Mouse (Mus musculus) frontal cortex, postnatal 10 days (tissue): ENCODE measurements around the gene 2510009E07Rik.

Experiments
- DNase-seq, 2 experiments: peaks; one replicate each; pipeline ENCODE4 v3.0.0; 2022; ENCODE audit warnings: low spot score in 2 of 2, mixed read lengths in 1 of 2

Gene 2510009E07Rik

DNA sequence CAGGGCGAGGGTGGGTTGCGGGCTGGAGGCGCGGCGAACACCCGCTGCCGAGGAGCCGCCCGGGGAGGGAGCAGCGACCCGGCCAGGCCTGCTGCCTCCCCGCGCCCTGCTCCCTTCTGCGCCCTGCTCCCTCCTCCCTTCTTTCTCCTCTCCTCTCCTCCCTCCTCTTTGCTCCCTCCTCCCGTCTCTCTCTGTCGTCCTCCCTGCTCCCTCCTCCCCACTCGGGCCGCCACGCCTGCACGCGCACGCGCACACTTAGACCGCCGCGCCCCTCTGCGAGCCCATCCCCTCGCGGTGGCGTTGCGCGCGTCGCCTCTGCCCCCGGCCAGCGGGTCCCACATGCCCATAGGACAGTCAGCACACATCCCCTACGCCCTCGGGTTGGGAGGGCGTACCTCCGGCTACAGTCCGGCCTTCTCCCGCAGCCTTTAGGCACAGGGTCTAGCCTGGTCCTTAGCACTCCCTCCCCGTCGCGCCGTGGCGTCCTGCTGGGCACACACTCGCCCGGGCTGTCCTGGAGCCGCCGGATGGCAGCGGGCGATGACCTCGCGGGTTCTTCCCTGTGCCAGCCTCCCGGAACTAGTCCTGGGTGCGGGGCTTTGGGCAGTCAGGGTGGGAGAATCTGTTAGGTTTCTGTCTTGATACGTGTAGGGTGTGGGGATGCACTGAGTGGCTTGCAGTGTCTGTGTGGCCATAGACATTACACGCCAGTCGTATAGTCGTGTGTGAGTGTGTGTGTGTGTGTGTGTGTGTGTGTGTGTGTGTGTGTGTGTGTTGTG lies at the start of gene 2510009E07Rik:
Gene 2510009E07Rik, minus strand, starts transcription at position 203 of the 779 bp plus-strand sequence.
- DNase-seq = peak; percentile 84 to 90

DNA sequence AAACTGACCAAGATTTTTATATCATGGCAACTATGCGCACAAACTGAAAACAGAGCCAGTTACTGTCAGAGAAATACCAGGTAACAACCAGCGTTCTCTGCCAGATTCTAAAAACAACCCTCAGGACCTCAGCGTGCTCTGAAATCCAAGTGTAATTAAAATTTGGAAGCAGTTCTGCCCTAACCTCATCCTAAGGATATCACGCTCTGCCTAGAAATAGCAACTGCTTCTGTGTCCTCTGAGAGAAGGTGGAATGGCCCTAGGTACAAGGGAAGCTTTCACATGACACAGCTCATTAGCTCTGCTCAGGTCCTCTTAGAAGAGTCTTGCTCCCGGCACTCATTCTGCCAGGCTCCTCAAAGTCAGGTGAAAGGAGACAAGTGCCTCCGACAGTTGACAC lies 48.9 kb upstream of the 2510009E07Rik start:
- DNase-seq = no peak

DNA sequence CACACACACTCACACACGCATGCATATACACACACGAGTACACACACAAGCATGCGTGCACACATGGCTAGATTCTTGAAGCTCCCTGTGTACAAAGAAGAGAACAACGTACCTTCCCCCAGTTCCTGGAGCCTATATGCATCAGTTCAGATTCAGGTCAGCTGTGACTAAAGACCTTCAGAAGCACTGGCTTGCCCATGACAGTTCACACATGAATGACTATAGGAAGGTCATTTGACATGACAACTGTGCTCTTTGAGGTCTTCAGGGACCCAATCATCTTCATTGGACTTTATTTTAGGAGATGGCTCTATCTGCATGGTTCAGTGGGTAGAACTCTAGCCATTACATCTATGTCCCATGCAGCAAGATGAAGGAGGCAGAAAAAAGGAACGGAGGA lies 48.4 kb upstream of the 2510009E07Rik start:
- DNase-seq = no peak

DNA sequence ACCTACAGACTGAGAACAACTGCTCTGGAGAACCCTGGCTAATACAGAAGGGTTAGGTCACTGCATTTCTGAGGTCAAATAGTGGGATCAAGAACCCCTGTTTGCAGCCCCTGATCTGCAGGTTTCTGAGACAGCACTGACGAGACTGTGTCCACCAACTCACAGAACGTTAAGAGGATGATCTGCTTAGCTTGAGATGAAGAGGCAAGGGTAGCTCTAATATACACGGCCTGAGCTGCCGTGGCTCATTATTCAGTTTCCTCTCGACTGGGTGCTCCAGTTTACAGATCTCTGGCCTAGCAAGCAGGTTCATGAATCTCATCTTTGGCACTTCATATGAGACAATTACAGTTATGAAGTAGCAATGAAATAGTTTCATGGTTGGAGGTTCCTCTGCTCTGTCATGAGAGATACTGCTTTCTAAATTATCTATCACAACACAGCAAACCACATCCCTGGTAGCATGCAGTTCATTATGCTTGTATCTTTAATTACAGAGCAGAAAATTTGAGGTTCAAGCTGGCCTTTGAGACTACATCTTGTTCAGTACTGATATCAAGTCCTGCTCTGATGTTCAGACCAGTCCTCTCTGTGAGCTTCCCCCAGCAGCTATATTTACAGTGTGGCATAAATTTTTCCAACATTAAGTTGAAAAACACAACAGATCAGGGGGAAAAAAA lies 47.9 kb upstream of the 2510009E07Rik start:
- DNase-seq = no peak

DNA sequence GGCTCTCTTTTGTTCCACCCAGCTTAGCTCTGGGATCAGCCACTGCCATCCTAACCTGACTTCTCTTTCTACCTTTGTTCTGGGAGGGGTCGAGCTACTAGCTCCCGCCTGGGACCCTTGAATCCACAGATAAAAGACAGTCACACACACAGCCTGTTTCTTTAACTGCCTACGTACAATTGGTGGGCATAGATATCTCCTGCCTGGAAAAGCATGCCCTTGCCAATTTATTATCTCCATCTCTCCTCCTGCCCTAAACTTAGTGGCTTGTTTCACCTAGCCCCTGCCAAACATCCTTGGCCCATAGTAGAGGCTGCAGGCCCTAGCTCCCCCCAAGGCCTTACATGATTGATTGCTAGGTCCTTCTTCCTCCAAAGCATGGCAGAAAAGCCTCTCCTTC lies 47.1 kb upstream of the 2510009E07Rik start:
- no peak for DNase-seq

DNA sequence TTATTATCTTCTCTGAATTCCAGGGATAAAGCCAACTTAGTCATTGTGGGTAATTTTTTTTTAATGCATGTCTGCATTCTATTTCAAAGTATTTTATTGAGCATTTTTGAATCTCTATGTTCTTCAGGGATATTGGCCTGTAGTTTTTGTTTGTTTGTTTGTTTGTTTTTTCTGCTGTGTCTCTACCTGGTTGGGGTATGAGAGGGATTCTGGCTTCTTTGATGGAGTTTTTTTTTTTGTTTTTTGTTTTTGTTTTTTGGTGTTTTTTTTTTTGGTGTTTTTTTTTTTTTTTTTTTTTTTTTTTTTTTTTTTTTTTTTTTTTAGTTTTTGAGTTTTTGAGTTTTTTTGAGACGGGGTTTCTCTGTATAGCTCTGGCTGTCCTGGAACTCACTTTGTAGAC lies 41.2 kb upstream of the 2510009E07Rik start:
- no peak for DNase-seq

DNA sequence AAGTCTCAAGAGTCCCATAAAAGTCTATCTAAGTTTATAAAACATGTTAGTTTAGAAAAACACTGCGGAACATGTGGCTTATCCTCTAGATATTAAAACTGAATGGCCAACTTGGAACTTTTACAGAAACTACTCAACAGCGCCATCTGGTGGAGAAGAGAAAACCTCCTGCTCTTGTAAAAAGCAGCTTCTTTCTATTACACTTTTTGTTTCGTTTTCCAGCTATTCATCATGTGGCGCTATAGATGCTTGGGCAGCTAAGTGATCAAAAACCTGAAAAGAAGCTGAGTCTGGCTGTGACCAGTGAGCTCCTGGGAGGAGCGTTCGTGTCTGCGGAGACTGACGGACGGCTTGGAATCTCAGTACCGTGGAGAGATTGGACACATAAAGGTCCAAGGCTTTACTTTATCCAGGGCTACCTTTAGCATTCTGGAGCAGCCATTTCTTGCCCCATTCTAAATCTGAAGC lies 33.5 kb upstream of the 2510009E07Rik start:
- DNase-seq = peak; percentile 23 to 66

DNA sequence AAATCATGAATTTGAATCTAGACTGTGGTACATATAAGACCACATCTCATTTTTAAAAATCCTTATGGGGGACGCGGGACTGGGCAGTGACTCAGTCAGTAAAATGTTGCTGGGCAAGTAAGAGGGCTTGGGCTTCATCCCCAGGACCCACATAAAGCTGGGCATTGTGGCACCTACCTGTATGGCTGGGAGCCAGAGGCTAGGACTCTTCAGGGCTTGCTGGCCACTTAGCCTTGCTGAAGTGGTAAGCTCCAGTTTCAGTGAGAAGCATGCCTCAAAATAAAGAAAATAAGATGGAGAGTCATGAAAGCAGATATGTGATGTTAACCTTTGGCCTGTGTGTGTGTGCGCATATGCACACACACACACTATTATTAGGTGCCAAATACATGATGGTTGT lies 33.0 kb upstream of the 2510009E07Rik start:
- DNase-seq = no peak

DNA sequence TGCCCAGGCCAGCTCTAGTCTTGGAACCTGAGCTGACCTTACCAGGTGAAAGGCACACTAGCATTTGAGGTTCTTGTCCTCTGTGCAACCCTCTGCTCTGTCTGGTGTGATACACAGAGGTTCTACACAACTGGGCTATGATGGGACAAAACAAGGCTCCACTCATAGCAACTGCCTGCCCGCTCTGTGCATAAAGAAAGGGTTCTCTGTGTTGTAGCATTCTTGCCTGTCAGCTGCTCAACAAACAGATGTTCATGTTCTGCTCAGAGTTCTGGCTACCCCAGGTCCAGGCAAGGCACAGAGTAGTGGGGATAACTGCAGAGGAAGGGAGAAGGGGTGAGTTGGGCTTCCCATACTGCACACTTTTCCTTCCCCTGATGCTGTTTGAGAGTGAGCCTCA lies 29.8 kb upstream of the 2510009E07Rik start:
- DNase-seq = no peak

DNA sequence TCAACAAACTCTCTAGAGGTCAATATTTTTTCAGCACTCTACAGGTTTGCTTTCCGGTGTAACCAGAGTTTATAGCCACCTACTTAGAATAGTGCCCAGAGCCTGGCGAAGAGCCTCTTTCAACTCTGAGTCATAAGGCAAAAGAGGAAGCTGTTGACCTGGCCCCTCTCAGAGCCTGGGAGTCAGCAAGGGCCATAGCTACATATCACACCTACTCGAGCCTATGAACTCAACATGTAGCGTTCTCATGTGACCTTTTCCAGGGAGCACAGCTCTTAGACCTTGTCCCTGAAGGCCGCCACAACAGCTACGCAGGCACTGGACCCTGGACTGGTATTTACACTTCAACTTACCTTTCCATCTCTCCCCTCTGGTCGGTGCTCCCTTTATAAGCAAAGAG lies 25.3 kb upstream of the 2510009E07Rik start:
- no peak for DNase-seq

DNA sequence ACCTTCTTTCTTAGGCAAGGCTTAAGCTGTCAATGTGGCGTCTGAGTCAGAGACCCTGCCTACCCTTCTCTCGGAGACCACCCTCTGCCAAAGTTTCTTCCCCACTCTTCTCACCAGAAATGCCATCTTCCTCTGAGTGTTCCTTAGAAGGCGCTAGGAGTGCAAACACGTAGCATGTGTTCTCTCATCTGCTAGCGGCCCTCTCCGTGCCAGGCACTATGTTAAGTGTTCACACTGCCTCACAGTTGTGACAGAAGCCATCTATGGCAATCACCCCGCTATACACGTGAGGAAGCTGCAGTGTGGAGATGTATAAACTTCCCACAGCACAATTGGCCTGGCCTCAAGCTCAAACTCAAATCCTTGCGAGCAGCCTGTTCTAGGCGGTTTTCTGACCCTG lies 20.1 kb upstream of the 2510009E07Rik start:
- peak; percentile 27 to 39 for DNase-seq

DNA sequence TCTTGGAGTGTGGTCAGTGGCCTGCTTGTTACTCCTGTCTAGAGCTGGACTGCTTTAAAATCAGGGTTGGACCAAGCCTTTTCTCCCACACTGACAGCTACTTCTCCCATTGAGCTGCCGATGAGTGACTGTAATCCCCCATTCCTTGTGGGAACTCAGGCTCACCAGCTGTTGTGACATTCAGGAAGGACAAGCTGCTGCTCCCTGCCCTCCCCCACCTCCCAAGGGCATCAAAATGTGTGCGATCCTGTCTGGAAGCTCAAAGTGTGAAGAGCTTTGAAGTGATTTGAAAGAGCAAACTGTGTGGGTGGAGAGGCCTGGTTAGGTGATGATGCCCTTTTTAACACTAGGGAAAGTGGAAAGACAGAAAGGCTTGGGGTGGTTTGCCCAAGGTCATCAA lies 15.9 kb upstream of the 2510009E07Rik start:
- no peak for DNase-seq

DNA sequence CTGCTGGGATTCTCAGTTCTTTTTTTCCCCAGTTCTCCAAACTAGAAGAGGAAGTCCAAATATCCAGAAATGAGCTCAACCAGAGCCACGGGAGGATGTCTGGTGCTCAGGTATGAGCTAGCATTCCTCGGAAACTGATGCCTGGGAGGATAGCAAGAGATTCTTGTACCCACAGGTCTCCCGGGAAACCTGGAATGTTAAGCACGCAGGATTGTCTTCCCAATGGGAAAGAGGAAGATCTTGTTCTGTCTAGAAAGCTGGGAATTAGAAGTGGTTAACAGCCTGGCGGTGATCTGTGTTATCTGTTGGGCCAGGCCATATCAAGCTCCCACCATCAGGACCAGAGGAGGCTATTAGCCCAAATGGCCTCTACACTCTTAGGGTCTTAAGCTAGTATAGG lies 10.2 kb upstream of the 2510009E07Rik start:
- no peak for DNase-seq

DNA sequence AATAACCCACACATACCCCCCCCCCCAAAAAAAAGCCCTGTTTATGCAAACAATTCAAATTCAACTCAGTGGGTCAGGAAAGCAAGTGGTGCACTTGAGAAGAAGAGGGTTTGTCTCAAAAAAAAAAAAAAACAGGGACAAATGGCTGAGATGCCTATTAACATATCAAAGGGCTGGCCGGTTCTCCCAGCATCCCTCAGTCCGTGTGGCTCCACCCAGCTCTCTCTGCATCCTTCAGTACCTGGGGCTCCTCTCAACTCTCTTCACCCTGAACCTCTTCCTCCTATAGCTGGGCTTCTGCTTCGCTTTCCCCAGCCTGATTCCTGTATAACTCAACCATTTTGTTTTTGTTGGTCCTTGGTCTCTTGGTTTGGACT lies 7.8 kb upstream of the 2510009E07Rik start:
- DNase-seq = no peak

DNA sequence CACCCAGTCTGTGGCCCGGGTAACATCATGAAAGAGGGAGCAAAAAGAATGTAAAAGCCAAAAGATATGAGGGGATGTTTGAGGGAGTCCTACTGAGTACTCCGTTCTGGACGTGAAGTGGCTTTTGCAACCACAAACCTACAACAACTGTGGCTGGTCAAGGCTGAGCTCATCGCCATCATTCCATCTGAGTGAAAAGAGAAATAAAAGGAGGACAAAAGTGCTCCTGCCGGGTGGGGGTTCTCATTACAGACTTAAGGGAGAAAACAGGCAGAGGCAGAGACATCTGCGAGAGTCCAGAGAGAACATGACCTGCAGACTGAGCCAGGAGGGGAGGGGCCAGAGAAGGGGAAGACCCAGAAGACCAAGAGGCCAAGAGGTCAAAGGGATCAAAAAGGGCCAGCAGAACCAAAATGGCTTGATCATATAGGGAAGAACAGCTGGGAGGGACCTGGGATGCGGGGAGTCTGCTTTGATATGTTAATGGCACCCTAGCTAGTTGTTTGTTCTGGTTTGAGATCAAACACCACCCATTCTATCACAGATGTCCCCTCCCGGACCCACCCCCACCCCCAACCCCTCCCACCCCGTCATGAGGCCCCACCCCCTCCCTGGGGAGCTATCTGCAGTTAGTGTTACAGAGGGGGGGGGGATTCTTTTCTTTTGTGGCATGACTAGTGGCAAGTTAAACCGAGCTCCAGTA lies 7.3 kb upstream of the 2510009E07Rik start:
- DNase-seq = no peak

DNA sequence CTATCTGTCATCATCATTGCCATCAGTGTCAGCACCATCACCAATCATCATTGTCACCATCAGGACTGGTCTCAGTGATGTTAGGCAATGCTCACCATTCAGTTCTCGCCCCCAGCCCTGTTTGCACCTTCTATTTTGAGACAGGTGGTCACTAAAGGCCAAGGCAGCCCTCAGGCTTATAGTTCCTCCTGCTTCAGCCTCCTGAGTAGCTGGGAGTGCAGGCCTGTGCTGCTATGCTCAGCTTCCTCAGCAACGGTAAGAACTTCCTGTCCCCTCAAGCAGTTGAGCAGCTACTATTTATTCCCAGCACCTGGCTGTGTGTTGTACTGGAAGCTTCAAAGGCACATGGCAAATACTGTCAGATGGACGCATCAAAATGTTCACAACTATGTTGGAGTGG lies 3.7 kb upstream of the 2510009E07Rik start:
- no peak for DNase-seq

DNA sequence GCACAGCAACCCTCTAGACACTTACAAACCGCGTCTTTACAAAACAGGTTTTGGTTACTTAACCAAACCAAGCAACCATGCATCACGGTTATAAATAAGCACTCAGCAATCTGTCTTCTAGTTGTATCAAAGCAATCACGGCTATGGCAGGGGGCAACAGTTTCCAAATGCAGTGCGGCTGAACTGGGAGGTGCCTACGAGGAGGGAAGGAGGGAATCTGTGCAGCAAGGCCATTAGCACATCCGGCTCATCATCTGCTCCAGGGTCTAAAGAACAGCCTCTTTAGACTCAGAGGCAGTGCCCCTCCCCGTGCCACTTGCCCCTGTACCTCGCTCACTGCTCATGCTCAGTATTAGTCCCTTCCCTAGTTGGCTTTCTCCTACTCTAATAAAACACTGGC lies 2.5 kb upstream of the 2510009E07Rik start:
- no peak for DNase-seq

DNA sequence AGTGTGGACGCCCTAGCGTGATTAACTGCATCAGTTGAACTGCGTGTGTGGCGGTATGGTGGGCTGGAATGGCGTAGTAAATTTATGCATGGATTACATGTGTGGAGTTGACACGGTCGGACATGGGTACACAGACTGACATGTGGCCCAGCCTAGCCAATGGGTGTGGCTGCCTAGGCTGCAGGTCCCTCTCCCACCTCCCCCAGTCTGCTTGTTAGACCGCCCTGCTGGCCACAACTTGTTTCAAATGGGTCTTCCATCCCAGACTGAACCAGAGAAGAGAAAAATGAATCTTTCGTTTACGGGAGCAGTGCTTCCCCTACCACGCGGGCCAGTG lies 745 bp upstream of the 2510009E07Rik start:
- DNase-seq = peak; percentile 21 to 39

DNA sequence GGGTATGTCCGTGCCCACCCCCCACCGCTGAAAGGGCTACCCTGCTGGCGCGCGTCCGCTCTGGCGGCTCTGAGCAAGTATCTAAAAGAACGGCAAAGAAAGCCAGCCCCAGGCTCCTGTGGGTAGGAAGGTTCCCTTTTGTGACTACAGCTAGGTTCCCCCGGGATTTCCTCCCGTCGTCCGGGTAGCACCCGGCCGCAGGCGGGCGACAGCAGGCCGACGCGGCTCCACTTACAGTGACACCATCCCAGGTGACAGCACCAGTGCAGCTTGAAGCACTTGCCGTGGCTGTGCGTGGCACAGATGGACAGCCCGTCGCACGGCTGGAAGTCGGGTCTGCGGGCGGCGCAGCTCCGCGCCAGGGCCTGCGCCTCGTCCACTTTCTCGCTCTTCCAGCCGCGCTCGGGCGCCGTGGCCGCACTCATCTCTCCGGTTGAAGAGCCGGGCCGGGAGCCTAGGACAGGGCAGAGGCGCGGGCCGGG lies 443 bp downstream of the 2510009E07Rik start:
- DNase-seq = peak in 1 of 2 experiments; percentile 31

DNA sequence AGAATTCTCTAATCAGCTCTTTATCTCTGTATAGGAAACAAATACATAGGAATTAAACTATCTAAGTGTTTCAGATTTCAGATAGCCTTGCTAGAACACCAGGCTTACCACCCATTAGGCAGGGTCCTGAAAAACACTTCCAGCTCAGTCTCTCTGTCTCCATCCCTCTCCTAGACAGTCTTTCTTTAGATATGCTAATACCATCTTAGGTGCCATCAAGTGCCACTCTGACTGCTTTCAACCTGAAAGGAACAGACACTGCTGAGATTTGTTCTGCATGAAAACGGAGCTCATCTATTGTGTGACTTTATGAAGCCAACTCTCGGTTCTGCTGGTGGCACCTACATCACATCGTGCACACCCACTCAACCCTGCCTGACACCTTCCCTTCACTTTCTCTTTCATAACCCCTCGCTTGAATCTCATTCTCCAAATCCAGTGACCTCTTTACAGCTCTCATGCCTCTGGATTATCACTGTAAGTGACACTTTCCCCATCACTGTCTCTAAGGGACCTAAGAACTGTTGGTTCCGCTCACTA lies 4.2 kb downstream of the 2510009E07Rik start:
- DNase-seq = no peak

DNA sequence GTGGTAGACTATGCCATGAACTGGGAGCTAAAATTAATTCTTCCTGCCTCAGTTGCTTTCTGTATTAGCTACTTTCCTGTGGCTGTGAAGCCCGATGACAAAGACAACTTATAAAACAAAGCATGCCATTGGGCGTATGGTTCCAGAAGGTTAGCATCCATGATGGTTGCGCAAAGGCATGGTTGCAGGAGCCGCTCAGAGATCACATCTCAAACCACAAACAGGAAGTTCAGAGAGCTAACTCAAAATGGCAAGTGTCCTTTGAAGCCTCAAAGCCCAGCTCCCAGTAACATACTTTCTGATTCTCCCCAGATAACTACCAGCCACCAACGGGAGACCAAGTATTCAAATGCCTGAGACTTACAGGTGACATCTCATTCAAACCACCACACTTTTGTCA lies 5.3 kb downstream of the 2510009E07Rik start:
- DNase-seq = no peak

DNA sequence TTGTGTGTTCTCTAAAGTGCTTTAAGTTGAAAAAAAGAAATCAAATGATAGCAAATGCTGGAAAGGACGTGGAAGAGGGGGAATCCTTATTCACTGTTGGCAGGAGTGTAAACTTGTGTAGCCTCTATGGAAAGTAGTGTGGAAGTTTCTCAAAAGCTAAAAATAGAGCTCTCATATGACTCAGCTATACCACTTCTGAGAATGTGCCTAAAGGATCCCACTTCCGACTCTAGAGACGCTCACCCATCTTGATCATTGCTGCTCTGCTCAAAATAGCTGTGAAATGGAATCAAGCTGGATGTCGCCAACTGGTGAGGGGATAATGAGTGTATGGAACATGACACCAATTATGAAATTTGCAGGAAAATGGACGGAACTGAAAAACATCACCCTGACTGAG lies 7.1 kb downstream of the 2510009E07Rik start:
- no peak for DNase-seq
